Mouse (Mus musculus): ENCODE measurements around the gene Fgfr2. TPM values are rescaled to one million over a fixed set of nuclear protein-coding genes. Genes with fewer than 3 reads are reported as not detected.

Fgfr2 gene
- polyA plus RNA-seq, 1 experiment from 2014 or later, result 110 TPM

DNA sequence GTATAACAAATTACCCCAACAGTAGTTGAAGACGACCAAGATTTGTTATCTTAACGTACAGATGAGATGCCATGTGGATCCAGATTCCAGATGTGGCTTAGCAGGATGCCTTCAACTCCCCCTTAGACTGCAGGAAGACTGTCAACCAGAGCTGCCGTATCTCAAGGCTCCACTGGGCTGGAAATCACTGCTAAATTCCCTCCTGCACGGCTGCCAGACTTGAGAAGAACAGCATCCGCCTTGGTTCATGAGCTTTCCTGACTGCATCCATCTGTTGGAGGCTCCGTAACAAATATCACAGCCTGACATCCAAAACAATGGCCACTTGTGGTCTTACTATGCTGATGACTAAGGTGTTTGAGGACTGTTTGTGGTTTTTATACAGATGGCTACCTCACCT lies 635.8 kb downstream of the Fgfr2 start:
- DNase-seq (ENCODE audit: low spot score), result no peak
- H3K36me3 ChIP-seq (ENCODE audit: insufficient read depth, low read length), result no peaks in the 10 kb centered on the region
- no peak overlapping the region for H3K9ac ChIP-seq (replicated peaks; ENCODE audit: low read depth)
- no peaks in the 10 kb centered on the region for H3K4me1 ChIP-seq (ENCODE audit: insufficient read depth, low read depth, low read length)
- no peaks in the 10 kb centered on the region for H3K27me3 ChIP-seq (replicated peaks; ENCODE audit: insufficient read depth, low read length)
- 52% methylated on average over 6 of the region's 6 CpGs for WGBS
- H3K4me2 ChIP-seq (replicated peaks; ENCODE audit: low read depth, low read length), result no peak overlapping the region
- no peak for ATAC-seq
- H3K4me3 ChIP-seq (ENCODE audit: low read depth, low read length), result no peak overlapping the region
- TF ChIP-seq EP300 (IDR thresholded peaks at IDR 0.05), result no peak
- TF ChIP-seq CTCF (IDR thresholded peaks at IDR 0.05), result no peak
- H3K27ac ChIP-seq (ENCODE audit: low read length), result no peak overlapping the region
- no peaks in the 10 kb centered on the region for H3K9me3 ChIP-seq (ENCODE audit: low read length)

DNA sequence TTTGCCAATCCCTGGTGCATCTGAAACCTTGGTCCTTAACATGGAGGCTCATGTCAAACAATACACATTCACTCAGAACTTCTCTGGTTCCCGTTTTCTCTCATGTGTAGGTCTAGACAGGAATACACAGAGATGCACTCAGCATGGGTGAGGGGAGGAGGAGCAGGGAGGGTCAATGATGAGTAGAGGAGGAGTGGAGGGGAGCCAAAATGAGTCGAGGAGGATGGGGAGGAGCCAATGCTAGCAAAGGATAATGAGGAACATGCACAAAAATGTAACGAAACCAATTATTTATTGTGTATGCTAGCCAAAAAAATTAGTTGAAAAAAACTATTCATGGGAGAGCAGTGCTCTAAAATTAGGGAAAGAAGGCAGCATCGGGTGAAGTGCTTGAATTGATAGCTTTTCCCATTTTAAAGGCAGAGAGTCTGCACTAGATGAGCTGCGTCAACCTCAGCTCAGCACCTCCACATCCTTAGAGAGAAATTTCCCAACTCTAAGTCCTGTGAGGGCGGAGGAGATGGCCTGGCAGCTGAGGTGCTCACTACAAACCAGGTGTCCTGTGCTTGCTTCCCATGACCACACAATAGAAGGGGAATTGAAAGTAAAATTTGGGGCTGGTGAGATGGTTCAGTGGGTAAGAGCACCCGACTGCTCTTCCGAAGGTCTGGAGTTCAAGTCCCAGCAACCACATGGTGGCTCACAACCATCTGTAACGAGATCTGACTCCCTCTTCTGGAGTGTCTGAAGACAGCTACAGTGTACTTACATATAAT lies 636.6 kb downstream of the Fgfr2 start:
- Histone ChIP-seq H3K36me3 (ENCODE audit: insufficient read depth, low read length) (no peaks in the 10 kb centered on the region), H3K9ac (replicated peaks; ENCODE audit: low read depth) (no peak overlapping the region), H3K27me3 (replicated peaks; ENCODE audit: insufficient read depth, low read length) (no peaks in the 10 kb centered on the region), H3K9me3 (ENCODE audit: low read length) (no peaks in the 10 kb centered on the region), H3K4me3 (ENCODE audit: low read depth, low read length) (no peak overlapping the region), H3K4me1 (ENCODE audit: insufficient read depth, low read depth, low read length) (no peaks in the 10 kb centered on the region), H3K4me2 (replicated peaks; ENCODE audit: low read depth, low read length) (no peak overlapping the region), H3K27ac (ENCODE audit: low read length) (no peak overlapping the region)
- no peak for ATAC-seq
- TF ChIP-seq EP300 (IDR thresholded peaks at IDR 0.05) (no peak), CTCF (IDR thresholded peaks at IDR 0.05) (no peak)
- 77% methylated on average over 9 of the region's 9 CpGs for WGBS
- no peak for DNase-seq (ENCODE audit: low spot score)

DNA sequence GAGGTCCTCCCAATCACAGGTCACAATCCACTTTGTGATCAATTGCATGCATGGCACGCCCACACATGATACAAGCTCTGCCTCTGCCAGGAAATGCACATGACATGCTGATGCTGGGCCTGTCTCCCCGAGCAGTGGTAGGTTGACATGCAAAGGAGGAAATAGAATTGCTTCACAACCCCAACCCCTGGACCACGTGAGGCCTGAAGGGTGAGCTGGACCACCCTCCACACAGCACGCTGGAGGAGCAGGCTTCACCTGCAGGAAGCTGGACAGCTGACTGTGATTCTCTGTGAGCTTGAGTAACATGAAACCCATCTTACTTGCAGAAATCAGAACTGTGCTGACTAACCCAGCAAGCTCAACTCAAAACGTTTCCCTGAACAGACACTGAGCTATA lies 638.7 kb downstream of the Fgfr2 start:
- 47% methylated on average over 5 of the region's 5 CpGs for WGBS
- Histone ChIP-seq H3K4me2 (replicated peaks; ENCODE audit: low read depth, low read length) (no peak overlapping the region), H3K27ac (ENCODE audit: low read length) (no peak overlapping the region), H3K4me3 (ENCODE audit: low read depth, low read length) (no peak overlapping the region), H3K36me3 (ENCODE audit: insufficient read depth, low read length) (no peaks in the 10 kb centered on the region), H3K9ac (replicated peaks; ENCODE audit: low read depth) (no peak overlapping the region), H3K4me1 (ENCODE audit: insufficient read depth, low read depth, low read length) (no peaks in the 10 kb centered on the region), H3K27me3 (replicated peaks; ENCODE audit: insufficient read depth, low read length) (no peaks in the 10 kb centered on the region), H3K9me3 (ENCODE audit: low read length) (no peaks in the 10 kb centered on the region)
- DNase-seq (ENCODE audit: low spot score) (no peak), ATAC-seq (no peak)
- no peak for TF ChIP-seq EP300 (IDR thresholded peaks at IDR 0.05)
- TF ChIP-seq CTCF (IDR thresholded peaks at IDR 0.05), result no peak

DNA sequence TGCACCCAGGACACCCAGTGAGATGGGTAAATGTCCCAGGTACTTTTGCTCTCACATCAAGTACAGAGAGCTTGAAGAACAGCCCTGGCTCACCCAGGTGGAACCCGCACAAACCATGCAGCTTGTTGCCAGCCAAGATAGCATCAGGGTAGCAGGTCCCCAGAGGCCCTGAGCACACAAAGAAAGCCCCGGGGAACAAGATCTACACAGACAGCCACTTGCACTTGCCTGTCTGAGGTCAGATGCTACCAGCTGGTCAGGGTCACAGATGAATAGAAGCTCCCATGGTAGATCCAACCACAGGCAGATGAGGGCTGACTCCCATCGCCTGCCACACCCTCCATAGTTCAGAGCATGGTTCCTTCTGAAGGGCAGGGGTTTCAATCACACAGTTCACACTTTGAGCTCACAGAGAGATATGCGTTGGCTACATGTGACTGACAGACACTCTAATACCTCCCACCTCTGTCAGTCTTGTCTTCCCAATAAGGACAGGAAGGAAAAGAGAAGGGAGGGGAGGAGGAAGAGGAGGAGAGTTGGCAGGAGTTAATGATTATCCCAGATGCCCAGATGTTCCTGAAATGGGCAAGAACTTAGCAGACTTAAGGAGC lies 642.3 kb downstream of the Fgfr2 start:
- Histone ChIP-seq H3K4me2 (replicated peaks; ENCODE audit: low read depth, low read length) (no peak overlapping the region), H3K36me3 (ENCODE audit: insufficient read depth, low read length) (no peaks in the 10 kb centered on the region), H3K4me3 (ENCODE audit: low read depth, low read length) (no peak overlapping the region), H3K27ac (ENCODE audit: low read length) (no peak overlapping the region), H3K9ac (replicated peaks; ENCODE audit: low read depth) (no peak overlapping the region), H3K4me1 (ENCODE audit: insufficient read depth, low read depth, low read length) (no peaks in the 10 kb centered on the region), H3K27me3 (replicated peaks; ENCODE audit: insufficient read depth, low read length) (no peaks in the 10 kb centered on the region), H3K9me3 (ENCODE audit: low read length) (no peaks in the 10 kb centered on the region)
- no peak for ATAC-seq
- DNase-seq (ENCODE audit: low spot score), result no peak
- WGBS, result 43% methylated on average over 4 of the region's 4 CpGs
- no peak for TF ChIP-seq EP300 (IDR thresholded peaks at IDR 0.05)
- no peak for TF ChIP-seq CTCF (IDR thresholded peaks at IDR 0.05)

DNA sequence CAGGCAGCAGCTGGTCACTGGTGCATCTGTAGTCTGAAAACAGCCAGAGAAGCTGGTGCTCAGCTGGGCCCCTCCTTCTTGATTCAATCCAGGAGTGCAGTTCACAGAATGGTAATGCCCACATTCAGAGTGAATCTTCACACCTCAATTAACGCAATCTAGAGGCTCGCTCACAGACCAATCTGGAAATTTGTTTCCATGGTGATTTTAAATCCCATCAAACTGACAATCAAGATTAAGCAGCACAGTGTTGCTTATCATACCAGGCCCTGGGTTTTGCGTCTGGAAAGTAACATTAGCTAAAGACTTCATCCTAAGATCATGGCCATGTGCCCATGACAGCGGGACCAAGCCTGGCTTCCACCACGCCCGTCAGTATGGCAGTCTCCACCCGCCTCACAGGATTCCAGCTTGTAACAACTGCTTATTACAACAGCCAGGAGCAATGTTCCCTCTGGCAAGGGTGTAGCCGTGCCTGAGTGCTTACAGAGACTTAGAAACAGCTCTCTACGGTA lies 644.8 kb downstream of the Fgfr2 start:
- Histone ChIP-seq H3K27me3 (replicated peaks; ENCODE audit: insufficient read depth, low read length) (no peaks in the 10 kb centered on the region), H3K4me1 (ENCODE audit: insufficient read depth, low read depth, low read length) (no peaks in the 10 kb centered on the region), H3K4me2 (replicated peaks; ENCODE audit: low read depth, low read length) (no peak overlapping the region), H3K9me3 (ENCODE audit: low read length) (no peaks in the 10 kb centered on the region), H3K36me3 (ENCODE audit: insufficient read depth, low read length) (no peaks in the 10 kb centered on the region), H3K9ac (replicated peaks; ENCODE audit: low read depth) (no peak overlapping the region), H3K4me3 (ENCODE audit: low read depth, low read length) (no peak overlapping the region), H3K27ac (ENCODE audit: low read length) (no peak overlapping the region)
- DNase-seq (ENCODE audit: low spot score) (no peak), ATAC-seq (no peak)
- 84% methylated on average over 9 of the region's 9 CpGs for WGBS
- TF ChIP-seq CTCF (IDR thresholded peaks at IDR 0.05) (no peak), EP300 (IDR thresholded peaks at IDR 0.05) (no peak)

DNA sequence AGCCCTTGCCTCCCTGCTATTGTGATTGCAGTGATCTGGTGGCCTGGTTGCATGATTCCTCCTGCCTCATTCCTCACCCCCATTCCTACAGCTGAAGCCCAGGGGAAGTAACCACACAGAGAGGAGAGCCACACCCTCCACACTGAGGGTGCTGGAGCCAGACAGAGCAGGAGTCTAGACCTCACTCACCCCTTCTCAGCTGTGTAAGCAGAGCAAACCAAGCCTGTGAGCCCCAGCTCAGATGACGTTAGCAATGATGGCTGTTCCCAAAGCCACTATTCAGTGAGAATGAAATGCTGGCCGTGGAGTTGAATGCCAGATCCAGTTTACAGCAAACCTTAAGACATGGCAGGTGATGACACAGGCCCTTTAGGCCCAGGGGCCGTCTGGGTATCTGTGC lies 645.4 kb downstream of the Fgfr2 start:
- TF ChIP-seq EP300 (IDR thresholded peaks at IDR 0.05) (no peak), CTCF (IDR thresholded peaks at IDR 0.05) (no peak)
- H3K27ac ChIP-seq (ENCODE audit: low read length), result no peak overlapping the region
- H3K36me3 ChIP-seq (ENCODE audit: insufficient read depth, low read length), result no peaks in the 10 kb centered on the region
- DNase-seq (ENCODE audit: low spot score), result no peak
- no peak overlapping the region for H3K9ac ChIP-seq (replicated peaks; ENCODE audit: low read depth)
- H3K9me3 ChIP-seq (ENCODE audit: low read length), result no peaks in the 10 kb centered on the region
- 59% methylated on average over 3 of the region's 3 CpGs for WGBS
- ATAC-seq, result no peak
- no peaks in the 10 kb centered on the region for H3K4me1 ChIP-seq (ENCODE audit: insufficient read depth, low read depth, low read length)
- H3K4me2 ChIP-seq (replicated peaks; ENCODE audit: low read depth, low read length), result no peak overlapping the region
- H3K4me3 ChIP-seq (ENCODE audit: low read depth, low read length), result no peak overlapping the region
- H3K27me3 ChIP-seq (replicated peaks; ENCODE audit: insufficient read depth, low read length), result no peaks in the 10 kb centered on the region
